Mouse (Mus musculus): Measurements from ENCODE around the gene Mkln1. TPM values are rescaled to one million over a fixed set of nuclear protein-coding genes. Genes with fewer than 3 reads are reported as not detected.

The Mkln1 gene
- polyA plus RNA-seq, 2 experiments = 39.4 to 133 TPM

DNA sequence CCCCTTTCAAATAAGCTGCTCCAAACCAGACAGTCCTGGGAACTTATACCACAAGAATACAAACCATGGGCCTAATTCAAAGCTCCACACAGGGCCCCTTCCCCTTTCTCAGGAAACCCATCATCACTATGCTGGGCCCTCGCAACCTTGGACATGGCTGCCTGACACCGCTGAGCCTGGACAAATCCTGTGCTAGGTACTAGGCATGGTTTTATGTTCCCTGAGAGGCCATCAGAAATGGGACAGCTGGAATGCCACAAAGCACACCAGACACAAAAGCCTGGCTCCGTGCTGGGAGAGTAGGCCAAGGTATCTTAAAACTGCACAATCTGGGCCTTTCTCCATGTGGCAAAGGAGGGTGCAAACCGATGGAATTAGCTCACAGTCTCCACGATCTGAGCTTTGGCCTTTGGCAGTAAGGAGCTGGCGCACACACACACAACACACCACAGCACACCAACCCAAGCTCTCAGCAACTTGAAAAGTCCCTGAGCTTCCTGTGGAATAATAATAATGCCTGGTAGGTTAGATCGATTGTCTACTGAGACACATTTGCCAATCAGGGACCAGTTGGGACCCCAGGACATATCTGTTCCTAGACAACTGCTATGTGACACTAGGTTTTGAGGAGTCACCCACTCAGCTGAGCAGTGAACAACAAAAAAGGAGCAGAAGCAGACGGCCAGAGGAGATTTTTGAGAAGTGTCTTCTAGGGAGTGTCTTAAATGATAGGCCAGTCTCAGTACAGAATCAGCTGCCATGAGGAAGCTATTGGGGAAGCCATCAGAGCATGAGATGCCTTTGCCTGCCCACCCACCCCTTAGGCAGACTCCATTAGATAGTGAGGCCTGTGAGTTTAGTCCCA is 123.2 kb downstream of the Mkln1 start:
- H3K4me1 ChIP-seq (replicated peaks; ENCODE audit: control insufficient read depth in 2 of 2, insufficient read depth in 2 of 2, low read length in 1 of 2) = peaks cover 23 to 32% of the 10 kb centered on the region in 2 experiments
- H3K9me3 ChIP-seq (ENCODE audit: control insufficient read depth, low read length) = no peaks in the 10 kb centered on the region
- WGBS (ENCODE audit: insufficient replicate concordance) = 76% methylated on average over 8 of the region's 8 CpGs
- ATAC-seq (ENCODE audit: insufficient read depth) (no peak), DNase-seq (ENCODE audit: low read depth in 3 of 3, low spot score in 3 of 3) (no peak)
- no peak overlapping the region for H3K4me3 ChIP-seq (ENCODE audit: insufficient read depth in 1 of 2, low read depth in 2 of 2, low read length in 2 of 2)
- H3K9ac ChIP-seq (replicated peaks) = no peak overlapping the region
- no peak overlapping the region for H3K27ac ChIP-seq
- H3K4me2 ChIP-seq (ENCODE audit: low read depth) = no peak overlapping the region
- no peaks in the 10 kb centered on the region for H3K27me3 ChIP-seq (ENCODE audit: control insufficient read depth, insufficient read depth, low read length)
- H3K36me3 ChIP-seq (replicated peaks; ENCODE audit: control insufficient read depth, insufficient read depth, low read depth) = peaks cover 2% of the 10 kb centered on the region; the same call in 1 of the 2 replicates
- no peak for TF ChIP-seq CTCF (IDR thresholded peaks at IDR 0.05; ENCODE audit: low read depth)

DNA sequence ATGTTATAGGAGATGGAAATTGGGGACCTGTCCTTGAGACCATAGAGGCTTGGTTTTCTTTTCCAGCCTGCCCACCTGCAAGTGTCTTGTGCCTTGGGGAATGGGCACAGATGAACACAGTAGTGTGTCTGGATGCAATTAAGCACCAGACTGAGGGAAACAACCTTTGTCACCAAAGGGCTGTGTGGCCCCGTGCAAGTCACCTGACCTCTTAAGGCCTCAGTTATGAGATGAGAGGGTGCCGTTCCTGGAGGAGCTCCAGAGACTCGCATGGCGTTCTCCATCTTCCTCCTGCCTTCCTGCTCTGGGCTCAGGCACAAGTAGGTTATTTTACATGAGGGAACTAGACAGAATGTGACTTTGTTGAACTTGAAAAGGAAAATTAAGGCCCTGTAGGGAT is 123.9 kb downstream of the Mkln1 start:
- H3K4me1 ChIP-seq (replicated peaks; ENCODE audit: control insufficient read depth in 2 of 2, insufficient read depth in 2 of 2, low read length in 1 of 2) = peaks cover 19 to 26% of the 10 kb centered on the region in 2 experiments
- no peak for DNase-seq (ENCODE audit: low read depth in 3 of 3, low spot score in 3 of 3)
- no peak overlapping the region for H3K27ac ChIP-seq
- H3K4me3 ChIP-seq (ENCODE audit: insufficient read depth in 1 of 2, low read depth in 2 of 2, low read length in 2 of 2) = no peak overlapping the region
- H3K9ac ChIP-seq (replicated peaks) = no peak overlapping the region
- no peaks in the 10 kb centered on the region for H3K27me3 ChIP-seq (ENCODE audit: control insufficient read depth, insufficient read depth, low read length)
- no peak for ATAC-seq (ENCODE audit: insufficient read depth)
- peaks cover 2% of the 10 kb centered on the region; the same call in 1 of the 2 replicates for H3K36me3 ChIP-seq (replicated peaks; ENCODE audit: control insufficient read depth, insufficient read depth, low read depth)
- no peak overlapping the region for H3K4me2 ChIP-seq (ENCODE audit: low read depth)
- WGBS (ENCODE audit: insufficient replicate concordance) = 88% methylated on average over 4 of the region's 4 CpGs
- no peaks in the 10 kb centered on the region for H3K9me3 ChIP-seq (ENCODE audit: control insufficient read depth, low read length)
- TF ChIP-seq EP300 (IDR thresholded peaks at IDR 0.05; ENCODE audit: low read depth) (no peak), CTCF (IDR thresholded peaks at IDR 0.05; ENCODE audit: low read depth) (no peak)

DNA sequence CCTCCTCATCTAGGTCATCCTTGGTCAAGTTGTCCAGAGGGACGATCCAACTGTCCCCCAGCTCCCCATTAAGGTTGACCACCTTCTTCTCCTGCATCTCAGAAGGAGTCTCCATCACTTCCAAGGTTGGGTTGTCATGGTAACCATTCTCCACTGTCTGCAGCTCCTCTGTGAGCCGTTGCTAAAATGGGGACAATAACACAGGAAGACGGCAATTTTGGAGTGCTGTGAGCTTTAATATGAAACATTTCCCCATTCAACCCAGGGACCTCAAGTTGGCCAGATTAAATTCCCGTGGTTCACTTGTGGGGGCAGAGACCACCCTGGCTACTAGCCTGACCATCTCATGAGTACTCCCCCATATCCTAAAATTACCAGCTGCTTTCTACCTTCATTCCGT is 124.5 kb downstream of the Mkln1 start:
- H3K9me3 ChIP-seq (ENCODE audit: control insufficient read depth, low read length) = no peaks in the 10 kb centered on the region
- peaks cover 19 to 21% of the 10 kb centered on the region in 2 experiments for H3K4me1 ChIP-seq (replicated peaks; ENCODE audit: control insufficient read depth in 2 of 2, insufficient read depth in 2 of 2, low read length in 1 of 2)
- TF ChIP-seq EP300 (IDR thresholded peaks at IDR 0.05; ENCODE audit: low read depth) = no peak
- no peak for TF ChIP-seq CTCF (IDR thresholded peaks at IDR 0.05; ENCODE audit: low read depth)
- H3K36me3 ChIP-seq (replicated peaks; ENCODE audit: control insufficient read depth, insufficient read depth, low read depth) = peaks cover 2% of the 10 kb centered on the region; the same call in 1 of the 2 replicates
- H3K4me3 ChIP-seq (ENCODE audit: insufficient read depth in 1 of 2, low read depth in 2 of 2, low read length in 2 of 2) = no peak overlapping the region
- no peak overlapping the region for H3K4me2 ChIP-seq (ENCODE audit: low read depth)
- no peak overlapping the region for H3K9ac ChIP-seq (replicated peaks)
- no peaks in the 10 kb centered on the region for H3K27me3 ChIP-seq (ENCODE audit: control insufficient read depth, insufficient read depth, low read length)
- DNase-seq (ENCODE audit: low read depth in 3 of 3, low spot score in 3 of 3) (no peak), ATAC-seq (ENCODE audit: insufficient read depth) (no peak)
- no peak overlapping the region for H3K27ac ChIP-seq
- WGBS (ENCODE audit: insufficient replicate concordance) = 74% methylated on average over 5 of the region's 5 CpGs

DNA sequence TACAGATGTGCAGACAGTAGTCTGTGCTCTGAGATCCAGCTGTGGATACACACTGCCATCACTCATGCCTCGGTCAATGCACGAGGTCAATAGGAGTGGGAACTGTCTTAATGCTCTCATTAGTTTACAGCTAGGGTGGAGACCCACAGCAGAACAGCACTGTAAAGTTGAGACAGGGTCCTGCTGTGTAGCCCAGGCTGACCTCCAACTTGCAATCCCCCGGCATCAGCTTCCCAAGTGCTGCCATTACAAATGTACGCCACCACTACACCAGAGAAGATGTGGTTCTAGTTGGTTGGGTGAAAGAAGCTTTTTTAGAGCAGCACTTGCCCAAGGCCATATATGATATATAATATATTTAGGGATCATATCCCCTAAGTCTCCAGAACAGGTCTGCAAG is 125.1 kb downstream of the Mkln1 start:
- Histone ChIP-seq H3K4me1 (replicated peaks; ENCODE audit: control insufficient read depth in 2 of 2, insufficient read depth in 2 of 2, low read length in 1 of 2) (peaks cover 13 to 14% of the 10 kb centered on the region in 2 experiments), H3K36me3 (replicated peaks; ENCODE audit: control insufficient read depth, insufficient read depth, low read depth) (peaks cover 2% of the 10 kb centered on the region; the same call in 1 of the 2 replicates), H3K4me3 (ENCODE audit: insufficient read depth in 1 of 2, low read depth in 2 of 2, low read length in 2 of 2) (no peak overlapping the region), H3K27me3 (ENCODE audit: control insufficient read depth, insufficient read depth, low read length) (no peaks in the 10 kb centered on the region), H3K27ac (no peak overlapping the region), H3K4me2 (ENCODE audit: low read depth) (no peak overlapping the region), H3K9me3 (ENCODE audit: control insufficient read depth, low read length) (no peaks in the 10 kb centered on the region), H3K9ac (replicated peaks) (no peak overlapping the region)
- TF ChIP-seq EP300 (IDR thresholded peaks at IDR 0.05; ENCODE audit: low read depth) (no peak), CTCF (IDR thresholded peaks at IDR 0.05; ENCODE audit: low read depth) (no peak)
- 80% methylated on average over 4 of the region's 4 CpGs for WGBS (ENCODE audit: insufficient replicate concordance)
- ATAC-seq (ENCODE audit: insufficient read depth) (no peak), DNase-seq (ENCODE audit: low read depth in 3 of 3, low spot score in 3 of 3) (no peak)

DNA sequence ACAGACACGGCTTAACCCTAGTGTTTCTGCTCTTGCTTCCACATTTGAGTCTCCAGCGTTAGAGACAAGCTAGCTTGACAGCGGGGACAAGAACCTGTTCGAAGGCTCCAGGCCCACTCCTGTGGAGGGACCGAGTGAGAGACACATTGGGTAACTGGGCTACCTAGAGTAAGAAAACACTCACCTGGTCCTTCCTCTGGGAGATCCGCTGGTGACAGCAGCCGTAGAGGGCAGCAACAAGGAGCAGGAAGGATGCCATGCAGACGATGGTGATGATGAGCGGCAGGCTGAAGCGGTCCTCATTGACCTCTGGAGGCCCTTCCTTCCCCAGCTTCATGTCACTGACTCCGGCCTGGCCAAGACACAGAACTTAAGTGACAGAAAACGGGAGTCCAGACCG is 125.6 kb downstream of the Mkln1 start:
- H3K9me3 ChIP-seq (ENCODE audit: control insufficient read depth, low read length) = no peaks in the 10 kb centered on the region
- peaks cover 2% of the 10 kb centered on the region; the same call in 1 of the 2 replicates for H3K36me3 ChIP-seq (replicated peaks; ENCODE audit: control insufficient read depth, insufficient read depth, low read depth)
- no peak for DNase-seq (ENCODE audit: low read depth in 3 of 3, low spot score in 3 of 3)
- no peak overlapping the region for H3K4me3 ChIP-seq (ENCODE audit: insufficient read depth in 1 of 2, low read depth in 2 of 2, low read length in 2 of 2)
- TF ChIP-seq CTCF (IDR thresholded peaks at IDR 0.05; ENCODE audit: low read depth) = no peak
- TF ChIP-seq EP300 (IDR thresholded peaks at IDR 0.05; ENCODE audit: low read depth) = no peak
- no peaks in the 10 kb centered on the region for H3K27me3 ChIP-seq (ENCODE audit: control insufficient read depth, insufficient read depth, low read length)
- no peak overlapping the region for H3K27ac ChIP-seq
- no peak for ATAC-seq (ENCODE audit: insufficient read depth)
- H3K9ac ChIP-seq (replicated peaks) = no peak overlapping the region
- H3K4me2 ChIP-seq (ENCODE audit: low read depth) = no peak overlapping the region
- peaks cover 8 to 10% of the 10 kb centered on the region in 2 experiments for H3K4me1 ChIP-seq (replicated peaks; ENCODE audit: control insufficient read depth in 2 of 2, insufficient read depth in 2 of 2, low read length in 1 of 2)
- 86% methylated on average over 13 of the region's 13 CpGs for WGBS (ENCODE audit: insufficient replicate concordance)

Measured in liver, embryonic 14.5 days (tissue).